8 mouse cellular contexts compared by ENCODE assay signal in the genomic region with DNA sequence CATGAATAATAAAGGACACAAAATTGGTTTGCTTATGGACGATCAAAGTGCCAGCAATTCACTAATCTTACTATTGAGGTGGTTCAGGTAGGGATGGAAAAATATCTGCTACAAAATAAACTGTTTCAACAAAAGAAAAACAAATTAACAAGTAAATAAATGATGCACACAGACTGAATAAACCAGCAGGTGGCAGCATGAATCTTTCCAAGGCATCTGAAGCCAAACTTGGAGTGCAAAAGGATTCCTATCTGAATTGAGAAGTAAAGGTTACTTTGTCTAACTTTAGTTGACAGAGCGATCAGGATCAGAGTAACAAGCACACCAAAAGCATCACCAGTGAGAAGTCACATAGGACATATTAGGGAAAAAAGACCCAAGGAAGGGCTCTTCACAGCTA.
A peak's percentile ranks its signal among the peaks of the same experiment; 100 is the strongest.
DNase-seq lines count a peak whose midpoint lies in the region; ATAC-seq and TF ChIP-seq lines count a peak whose summit lies in the region.

No protein-coding gene starts in this region.

- TF ChIP-seq RAD21 in MEL (IDR thresholded peaks at IDR 0.05; ENCODE audit: low read depth, low read length) = peak; percentile 90

- intact Hi-C loops in left cerebral cortex, postnatal 10 days (cut with DNase I) = loop anchor here (2.0 to 10.0 kb wide), 3 partner anchors 141 to 341 kb away; a partner anchor contains a TSS

- no peak for ATAC-seq in frontal cortex, adult (ENCODE audit: low TSS enrichment)
- ATAC-seq in megakaryocyte progenitor cell, adult 5-6 weeks (replicated peaks; ENCODE audit: poor library complexity) = peak; percentile 63

- H3K27me3 ChIP-seq in MEL (ENCODE audit: control insufficient read depth in 1 of 2, insufficient read depth in 2 of 2, low read length in 2 of 2) = no peaks in the 10 kb centered on the region
- no peaks in the 10 kb centered on the region for H3K27me3 ChIP-seq in splenic B cell, adult 2 months (ENCODE audit: control insufficient read depth, insufficient read depth, low read length, poor library complexity, severe bottlenecking)

- H3K79me2 ChIP-seq in MEL (ENCODE audit: control insufficient read depth, insufficient read depth, low read length, poor library complexity) = no peaks in the 10 kb centered on the region

- H3K9me3 ChIP-seq in MEL (replicated peaks; ENCODE audit: insufficient read depth, low read length) = no peaks in the 10 kb centered on the region

- no peaks in the 10 kb centered on the region for H3K36me3 ChIP-seq in MEL (ENCODE audit: control insufficient read depth in 1 of 2, insufficient read depth in 2 of 2, low read length in 2 of 2)
- H3K36me3 ChIP-seq in splenic B cell, adult 2 months (ENCODE audit: control insufficient read depth, insufficient read depth, low read length, poor library complexity, severe bottlenecking) = no peaks in the 10 kb centered on the region

- TF ChIP-seq POLR2A in MEL (IDR thresholded peaks at IDR 0.05; ENCODE audit: control insufficient read depth in 1 of 2, insufficient read depth in 1 of 2, low read depth in 1 of 2, low read length in 2 of 2, poor library complexity in 1 of 2) = no peak

- 0 out of 4 replicates have a peak overlapping the region, but pooled peaks of 1 of the 2 experiments have one; percentile 18 for H3K4me3 ChIP-seq in MEL (ENCODE audit: control insufficient read depth in 1 of 2, insufficient read depth in 1 of 2, low read depth in 2 of 2, low read length in 2 of 2)

- DNase-seq in frontal cortex, postnatal 36 days (ENCODE audit: low spot score in 2 of 2) = peak; percentile 44 to 45
- DNase-seq in MEL (ENCODE audit: low read depth, low spot score) = peak; percentile 66
- DNase-seq in embryo, embryonic 10 days (ENCODE audit: low spot score) = peak; percentile 76
- DNase-seq in heart, postnatal 4 days = peak; percentile 70
- peak; percentile 21 to 63 for DNase-seq in left cerebral cortex, postnatal 10 days (ENCODE audit: extremely low spot score in 1 of 2, low spot score in 2 of 2)
- DNase-seq in splenic B cell, adult 2 months (ENCODE audit: low read depth, low spot score) = peak; percentile 67

- H3K27ac ChIP-seq in MEL (ENCODE audit: control insufficient read depth, low read depth, low read length) = no peak overlapping the region

- H3K9ac ChIP-seq in MEL (ENCODE audit: control insufficient read depth, low read depth, low read length, poor library complexity, severe bottlenecking) = no peak overlapping the region; the same call in 1 of the 2 replicates

- TF ChIP-seq EP300 in MEL (IDR thresholded peaks at IDR 0.05; ENCODE audit: low read depth in 1 of 2, low read length in 2 of 2) = no peak

- TF ChIP-seq CTCF in MEL (IDR thresholded peaks at IDR 0.05 in 2 of 3, conservative IDR thresholded peaks at IDR 0.05 in 1 of 3; ENCODE audit: control insufficient read depth in 1 of 3, insufficient read depth in 1 of 3, low read depth in 2 of 3, low read length in 3 of 3, poor library complexity in 1 of 3, severe bottlenecking in 1 of 3) = peak; percentile 13 to 81 (median 47); a peak in 5 of 6 replicates

- no peaks in the 10 kb centered on the region for H3K4me1 ChIP-seq in MEL (ENCODE audit: control insufficient read depth in 1 of 2, insufficient read depth in 2 of 2, low read length in 2 of 2)

TF ChIP-seq in MEL, 35 proteins besides CTCF, POLR2A, EP300 and RAD21:
- TF ChIP-seq GABPA (IDR thresholded peaks at IDR 0.05; ENCODE audit: low read depth, low read length) (no peak), TAL1 (IDR thresholded peaks at IDR 0.05; ENCODE audit: low read length) (no peak), SIN3A (IDR thresholded peaks at IDR 0.05; ENCODE audit: low read length) (no peak), TBP (IDR thresholded peaks at IDR 0.05; ENCODE audit: low read depth, low read length) (no peak), ZC3H11A (IDR thresholded peaks at IDR 0.05; ENCODE audit: low read depth, low read length) (peak; percentile 89), MAFK (IDR thresholded peaks at IDR 0.05; ENCODE audit: borderline replicate concordance, low read depth, low read length) (no peak), ETS1 (IDR thresholded peaks at IDR 0.05; ENCODE audit: low read depth, low read length) (no peak), CHD1 (IDR thresholded peaks at IDR 0.05; ENCODE audit: low read depth, low read length) (no peak), SMC3 (IDR thresholded peaks at IDR 0.05; ENCODE audit: low read depth, low read length) (peak; percentile 93), MXI1 (IDR thresholded peaks at IDR 0.05; ENCODE audit: low read depth, low read length) (no peak), NELFE (IDR thresholded peaks at IDR 0.05; ENCODE audit: low read depth, low read length) (no peak), KAT2A (conservative IDR thresholded peaks at IDR 0.05; ENCODE audit: low read depth, low read length) (no peak), JUND (IDR thresholded peaks at IDR 0.05; ENCODE audit: low read depth, low read length) (no peak), UBTF (IDR thresholded peaks at IDR 0.05; ENCODE audit: borderline replicate concordance, insufficient read depth, low read depth, low read length) (no peak)
